In the genomic region with DNA sequence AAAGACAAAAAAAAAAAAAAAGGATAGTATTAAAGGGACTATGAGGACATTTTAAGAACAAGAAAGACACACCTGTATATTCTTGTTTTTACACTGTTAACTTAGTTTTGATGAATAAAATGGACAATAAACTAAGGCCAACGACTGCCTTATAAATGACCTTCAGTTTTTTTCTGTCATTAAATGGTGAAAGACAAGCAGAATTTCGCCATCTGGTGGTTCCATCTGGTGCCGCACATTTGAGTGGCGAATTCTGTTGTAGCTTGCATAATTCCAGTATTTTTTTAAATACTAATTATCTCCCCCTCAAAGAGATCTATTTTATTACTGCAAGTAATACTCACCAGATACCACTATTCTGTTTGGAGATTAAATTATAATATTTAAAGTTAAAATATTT, we compare ENCODE assay signal across 11 mouse cellular contexts.
DNase-seq lines count a peak whose midpoint lies in the region; ATAC-seq and TF ChIP-seq lines count a peak whose summit lies in the region.
"Had no signal": no experiment of that assay in that cellular context is flagged by ENCODE, and none has a peak within 500 bp of the region (broad histone marks: within the 10 kb centered on the region; RNA-seq: fewer than 3 reads in every experiment).

No protein-coding gene starts in this region.

- H3K9me3 ChIP-seq in G1E (replicated peaks): no peaks in the 10 kb centered on the region
- H3K9me3 ChIP-seq: embryonic facial prominence, embryonic 12.5 days; heart, embryonic 15.5 days had no signal

- TF ChIP-seq CTCF in left cerebral cortex, adult 2 months (IDR thresholded peaks at IDR 0.05): peak; percentile 54
- 0 out of 2 replicates have a peak, but pooled peaks have one; percentile 8 for TF ChIP-seq CTCF in G1E (IDR thresholded peaks at IDR 0.05; ENCODE audit: low read depth, low read length)

- intact Hi-C loops in left cerebral cortex, adult 2 months (cut with DNase I): no loop called here
- intact Hi-C loops in left cerebral cortex, postnatal 25 days (cut with DNase I): loop anchor here (1.0 kb wide), 1 partner anchor 76 kb away; no protein-coding TSS in a partner anchor

- H3K36me3 ChIP-seq in G1E (replicated peaks): no peaks in the 10 kb centered on the region
- H3K36me3 ChIP-seq: embryonic facial prominence, embryonic 12.5 days; heart, embryonic 15.5 days had no signal

- DNase-seq in adrenal gland, postnatal 14 days: peak; percentile 44
- no peak for DNase-seq in adrenal gland, postnatal 4 days (ENCODE audit: low spot score in 2 of 2)
- DNase-seq in left cerebral cortex, adult 2 months (ENCODE audit: extremely low spot score in 1 of 2, low spot score in 2 of 2): no peak
- DNase-seq in left cerebral cortex, postnatal 25 days (ENCODE audit: low spot score in 2 of 2): no peak
- no peak for DNase-seq in G1E (ENCODE audit: low spot score)
- peak; percentile 23 for DNase-seq in kidney, postnatal 14 days
- DNase-seq in right cerebral cortex, postnatal 25 days: no peak
- DNase-seq in cerebellum, adult 9-10 months: no peak
- DNase-seq: thymus, postnatal 25 days had no signal

- no peak overlapping the region for H3K4me3 ChIP-seq in left cerebral cortex, adult 2 months
- H3K4me3 ChIP-seq in G1E (ENCODE audit: low read depth, low read length): no peak overlapping the region
- H3K4me3 ChIP-seq: embryonic facial prominence, embryonic 12.5 days; heart, embryonic 15.5 days had no signal

- no peak for ATAC-seq in G1E (ENCODE audit: extremely low read depth, insufficient number of reproducible peaks, low FRiP score, poor library complexity, severe bottlenecking)

- no peaks in the 10 kb centered on the region for H3K4me1 ChIP-seq in G1E (ENCODE audit: insufficient read depth, low read depth, low read length)
- H3K4me1 ChIP-seq: embryonic facial prominence, embryonic 12.5 days; heart, embryonic 15.5 days had no signal

- 0 out of 2 replicates have a peak, but pooled peaks cover 3% of the 10 kb centered on the region for H3K27me3 ChIP-seq in G1E (ENCODE audit: insufficient read depth, low read length)
- H3K27me3 ChIP-seq: embryonic facial prominence, embryonic 12.5 days; heart, embryonic 15.5 days had no signal

- no peak overlapping the region for H3K27ac ChIP-seq in left cerebral cortex, adult 2 months
- H3K27ac ChIP-seq: embryonic facial prominence, embryonic 12.5 days; heart, embryonic 15.5 days had no signal

Comparison
In these comparisons a context has a peak if more than half of its experiments do, and no peak if none do; other contexts are left out.
1. DNase-seq: peak in adrenal gland, postnatal 14 days (single experiment) and kidney, postnatal 14 days (single experiment); none in adrenal gland, postnatal 4 days (0 of 2), left cerebral cortex, adult 2 months (0 of 2), left cerebral cortex, postnatal 25 days (0 of 2), G1E (single experiment), right cerebral cortex, postnatal 25 days (single experiment) and cerebellum, adult 9-10 months (single experiment).